Mouse (Mus musculus) liver, adult 2 months (tissue): ENCODE results near the gene Unc45b. TPM values are rescaled to one million over a fixed set of nuclear protein-coding genes. Genes with fewer than 3 reads are reported as not detected.
A peak's percentile ranks its signal among the peaks of the same experiment; 100 is the strongest.
"Not testable (repeated sequence)": the region's sequence is repeated elsewhere in the genome, so short reads cannot be mapped to it uniquely, and the experiment has no call there.

ENCODE experiments used
- DNase-seq: peaks from one replicate; pipeline ENCODE4 v3.0.0-alpha.2; 2011; ENCODE audit warnings: low read depth, low spot score; ENCODE audit errors: extremely low read depth
- H3K27ac ChIP-seq: fragments of 200-500 bp; replicated peaks from 2 replicates; pipeline ENCODE4 v1.5.1; 2012; ENCODE audit warnings: low read depth, mild to moderate bottlenecking, control low read depth, inconsistent platforms, low read length; ENCODE audit not compliant: insufficient read depth
- H3K27me3 ChIP-seq: fragments of 200-500 bp; 2 replicates; pipeline ENCODE4 v1.6.1; 2012; ENCODE audit warnings: mild to moderate bottlenecking, moderate library complexity, low read length, inconsistent platforms; ENCODE audit not compliant: control insufficient read depth, insufficient read depth
- H3K36me3 ChIP-seq: fragments of 200-500 bp; 2 replicates; pipeline ENCODE4 v1.6.1; 2012; ENCODE audit warnings: low read length, inconsistent platforms; ENCODE audit not compliant: control insufficient read depth, insufficient read depth
- H3K4me1 ChIP-seq: fragments of 200-500 bp; 2 replicates; pipeline ENCODE4 v1.6.1; 2011; ENCODE audit warnings: low read length; ENCODE audit not compliant: control insufficient read depth, insufficient read depth
- H3K4me3 ChIP-seq: fragments of 200-500 bp; 2 replicates; pipeline ENCODE4 v1.5.1; 2011; ENCODE audit warnings: low read depth, mild to moderate bottlenecking, control low read depth, low read length, moderate library complexity; ENCODE audit not compliant: insufficient read depth
- H3K79me2 ChIP-seq: fragments of 200-500 bp; 2 replicates; pipeline ENCODE4 v1.6.1; 2012; ENCODE audit warnings: inconsistent platforms, mild to moderate bottlenecking, low read length, moderate library complexity; ENCODE audit not compliant: control insufficient read depth, insufficient read depth
- H3K9ac ChIP-seq: fragments of 200-500 bp; 2 replicates; pipeline ENCODE4 v1.6.1; 2012; ENCODE audit warnings: low read depth, mild to moderate bottlenecking, control low read depth, inconsistent platforms, low read length
- CTCF ChIP-seq: fragments of 200-500 bp; IDR thresholded peaks from 2 replicates; pipeline ENCODE4 v1.5.1; 2011; ENCODE audit warnings: low read depth, low read length, control low read depth
- POLR2A ChIP-seq: fragments of 200-500 bp; IDR thresholded peaks from 2 replicates; pipeline ENCODE4 v1.6.1; 2011; ENCODE audit warnings: low read length, control low read depth; ENCODE audit not compliant: insufficient read depth; ENCODE audit errors: extremely low read depth
- WGBS: fragments of 180-500 bp; shearing (Covaris S2); methylation state at CpG from one replicate; pipeline ENCODE4 v1.1.7; 2018; 5-methylcytosine and 5-hydroxymethylcytosine counted together
- polyA plus RNA-seq: library from polyadenylated mRNA; depleted of rRNA; stranded (reverse); fragments of >200 nt; gene quantifications from 2 replicates; pipeline ENCODE4 v1.2.3, GENCODE M21; 2012
- total RNA-seq: library from RNA; depleted of rRNA; stranded (reverse); fragments of >200 nt; gene quantifications from 2 replicates; pipeline ENCODE4 v1.2.3, GENCODE M21; 2014

Unc45b gene
- total and polyA plus RNA-seq, 2 experiments, result 0.32 to 0.46 TPM

GRCm38 (mm10) chr11:82910679-82911389 lies 484 bp downstream of the Unc45b start:
- Histone ChIP-seq H3K4me1 (peaks cover 6% of the 10 kb centered on the region), H3K27ac (no peak overlapping the region), H3K36me3 (no peaks in the 10 kb centered on the region), H3K27me3 (no peaks in the 10 kb centered on the region), H3K79me2 (0 out of 2 replicates have a peak, but pooled peaks cover 4% of the 10 kb centered on the region), H3K9ac (no peak overlapping the region), H3K4me3 (no peak overlapping the region)
- WGBS, result 66% methylated on average over 11 of the region's 11 CpGs
- no peak for DNase-seq
- TF ChIP-seq CTCF (no peak), POLR2A (no peak)

- Histone ChIP-seq H3K27ac (no peak overlapping the region), H3K9ac (no peak overlapping the region), H3K79me2 (no peaks in the 10 kb centered on the region), H3K4me3 (no peak overlapping the region), H3K4me1 (no peaks in the 10 kb centered on the region), H3K36me3 (no peaks in the 10 kb centered on the region), H3K27me3 (no peaks in the 10 kb centered on the region)
- TF ChIP-seq CTCF, result peak; percentile 99
- no peak for TF ChIP-seq POLR2A
- DNase-seq, result peak; percentile 33
- 7% methylated on average over 16 of the region's 16 CpGs for WGBS
These were observed 4.5 kb downstream of the Unc45b start for GRCm38 (mm10) chr11:82914711-82915352.

GRCm38 (mm10) chr11:82920768-82921167 lies 10.4 kb downstream of the Unc45b start:
- WGBS, result 16% methylated on average over 10 of the region's 10 CpGs
- no peak for TF ChIP-seq CTCF
- TF ChIP-seq POLR2A, result no peak
- Histone ChIP-seq H3K4me1 (peaks cover 3% of the 10 kb centered on the region; the same call in 1 of the 2 replicates), H3K36me3 (no peaks in the 10 kb centered on the region), H3K4me3 (no peak overlapping the region), H3K9ac (no peak overlapping the region), H3K27me3 (peaks cover 4% of the 10 kb centered on the region; the same call in 1 of the 2 replicates), H3K79me2 (no peaks in the 10 kb centered on the region), H3K27ac (no peak overlapping the region)
- DNase-seq, result peak; percentile 51

GRCm38 (mm10) chr11:82921691-82922090 lies 11.3 kb downstream of the Unc45b start:
- no peak for TF ChIP-seq CTCF
- TF ChIP-seq POLR2A, result no peak
- H3K27me3 ChIP-seq, result peaks cover 4% of the 10 kb centered on the region; the same call in 1 of the 2 replicates
- no peaks in the 10 kb centered on the region for H3K79me2 ChIP-seq
- peaks cover 3% of the 10 kb centered on the region; the same call in 1 of the 2 replicates for H3K4me1 ChIP-seq
- no peak overlapping the region for H3K9ac ChIP-seq
- no peak for DNase-seq
- no peaks in the 10 kb centered on the region for H3K36me3 ChIP-seq
- WGBS, result 79% methylated on average over 4 of the region's 4 CpGs
- H3K4me3 ChIP-seq, result no peak overlapping the region
- H3K27ac ChIP-seq, result no peak overlapping the region

GRCm38 (mm10) chr11:82923910-82924309 lies 13.6 kb downstream of the Unc45b start:
- 65% methylated on average over 6 of the region's 6 CpGs for WGBS
- H3K36me3 ChIP-seq, H3K79me2 ChIP-seq, DNase-seq, H3K4me1 ChIP-seq, H3K4me3 ChIP-seq, H3K27me3 ChIP-seq, H3K27ac ChIP-seq, H3K9ac ChIP-seq: not testable (repeated sequence)
